Mouse (Mus musculus) hindbrain, embryonic 13.5 days (tissue): ENCODE measurements around the gene Zfp687. TPM values are rescaled to one million over a fixed set of nuclear protein-coding genes. Genes with fewer than 3 reads are reported as not detected.

Source experiments
- ATAC-seq: fragments of 200-750 bp; cut with Nextera tagmentation; 2 replicates; pipeline ENCODE4 v1.8.0; 2017; ENCODE audit warnings: moderate TSS enrichment; ENCODE audit not compliant: low FRiP score
- H3K27ac ChIP-seq: fragments of 300-500 bp; sonication (generic); 2 replicates; pipeline ENCODE4 v1.5.1; 2015; ENCODE audit warnings: inconsistent platforms, mild to moderate bottlenecking, moderate library complexity
- H3K27me3 ChIP-seq: fragments of 300-500 bp; sonication (generic); 2 replicates; pipeline ENCODE4 v1.6.1; 2015; ENCODE audit warnings: mild to moderate bottlenecking, inconsistent platforms
- H3K36me3 ChIP-seq: fragments of 300-500 bp; sonication (generic); 2 replicates; pipeline ENCODE4 v1.6.1; 2015; ENCODE audit warnings: mild to moderate bottlenecking, inconsistent platforms
- H3K4me1 ChIP-seq: fragments of 300-500 bp; sonication (generic); replicated peaks from 2 replicates; pipeline ENCODE4 v1.6.1; 2015; ENCODE audit warnings: inconsistent platforms
- H3K4me2 ChIP-seq: fragments of 300-500 bp; sonication (generic); 2 replicates; pipeline ENCODE4 v1.6.1; 2015; ENCODE audit warnings: inconsistent platforms, mild to moderate bottlenecking, moderate library complexity
- H3K4me3 ChIP-seq: fragments of 300-500 bp; sonication (generic); 2 replicates; pipeline ENCODE4 v1.5.1; 2015; ENCODE audit warnings: mild to moderate bottlenecking, inconsistent platforms
- H3K9ac ChIP-seq: fragments of 300-500 bp; sonication (generic); 2 replicates; pipeline ENCODE4 v1.6.1; 2015; ENCODE audit warnings: mild to moderate bottlenecking, inconsistent platforms
- H3K9me3 ChIP-seq: fragments of 300-500 bp; sonication (generic); 2 replicates; pipeline ENCODE4 v1.6.1; 2016; ENCODE audit warnings: inconsistent platforms
- WGBS: fragments of 180-500 bp; shearing (Covaris S2); methylation state at CpG from one replicate; pipeline ENCODE4 v1.1.7; 2015; 5-methylcytosine and 5-hydroxymethylcytosine counted together
- polyA plus RNA-seq: library from polyadenylated mRNA; unstranded; fragments of >200 nt; fragmentation: Nextera tagmentation; extraction: Ambion mirVana; gene quantifications from 2 replicates; pipeline ENCODE4 v1.2.1, GENCODE M21; 2015

Gene Zfp687
- polyA plus RNA-seq, 1 experiment from 2014 or later: 22.8 TPM

DNA sequence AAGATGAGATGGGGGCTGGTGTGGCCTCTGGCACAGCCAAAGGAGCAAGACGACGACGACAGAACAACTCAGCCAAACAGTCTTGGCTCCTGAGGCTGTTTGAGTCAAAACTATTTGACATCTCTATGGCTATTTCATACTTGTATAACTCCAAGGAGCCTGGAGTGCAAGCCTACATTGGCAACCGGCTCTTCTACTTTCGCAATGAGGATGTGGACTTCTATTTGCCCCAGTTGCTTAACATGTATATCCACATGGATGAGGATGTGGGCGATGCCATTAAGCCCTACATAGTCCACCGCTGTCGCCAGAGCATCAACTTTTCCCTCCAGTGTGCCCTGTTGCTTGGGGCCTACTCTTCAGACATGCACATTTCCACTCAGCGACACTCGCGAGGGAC, 30.9 kb downstream of the Zfp687 start:
- Histone ChIP-seq H3K9ac (no peak overlapping the region), H3K9me3 (no peaks in the 10 kb centered on the region), H3K36me3 (peaks cover 80% of the 10 kb centered on the region), H3K27me3 (no peaks in the 10 kb centered on the region), H3K4me3 (no peak overlapping the region), H3K27ac (no peak overlapping the region), H3K4me1 (peaks cover 14% of the 10 kb centered on the region), H3K4me2 (no peak overlapping the region)
- ATAC-seq: no peak
- 90% methylated on average over 11 of the region's 11 CpGs for WGBS

DNA sequence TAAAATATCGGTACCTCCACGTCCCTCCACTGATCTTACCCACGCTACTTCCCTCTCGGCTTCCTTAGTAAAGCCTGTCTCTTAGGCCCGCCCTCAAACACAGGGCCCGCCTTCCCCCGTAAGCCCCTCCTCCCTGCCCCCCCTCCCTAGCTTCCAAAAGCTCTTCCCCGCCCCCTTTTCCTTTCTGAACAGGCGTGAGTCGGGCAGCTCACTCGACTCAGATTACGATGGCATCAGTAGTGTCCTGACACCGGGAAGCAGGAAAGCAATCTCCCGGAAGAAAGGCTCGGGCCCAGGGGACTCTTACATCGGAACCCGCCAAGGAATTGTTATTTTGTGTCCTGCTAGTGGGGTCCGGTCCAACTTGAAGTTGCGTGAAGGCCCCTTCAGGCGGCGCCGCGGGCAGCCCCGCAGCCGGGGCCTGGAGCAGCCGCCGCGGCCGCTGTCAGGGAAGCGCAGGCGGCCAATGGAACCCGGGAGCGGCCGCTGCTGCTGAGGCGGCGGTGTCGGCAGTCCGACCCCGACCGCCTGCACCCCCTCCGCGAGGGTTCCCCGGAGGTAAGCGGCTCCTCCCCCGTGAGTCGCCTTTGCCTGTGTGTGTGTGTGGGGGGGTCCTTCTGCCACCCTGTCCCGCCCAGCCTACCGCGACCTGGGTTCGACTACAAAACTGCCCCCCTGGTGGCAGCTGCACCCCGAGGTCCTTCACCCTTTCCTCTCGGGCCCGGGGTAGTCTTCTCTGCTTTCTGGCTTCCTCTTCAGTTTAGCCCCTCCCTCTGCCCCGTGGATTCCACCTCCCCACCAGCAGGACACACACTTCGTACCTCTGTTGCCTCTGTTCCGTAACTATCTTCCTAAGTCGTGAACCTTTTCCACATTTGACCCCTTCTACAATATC, 40.5 kb downstream of the Zfp687 start, which contains the start of gene Pi4kb:
Gene Pi4kb (plus strand): TSS at position 204 of the 895 bp plus-strand sequence.
- peak within 1 kb of the TSS; percentile 92 for H3K27ac ChIP-seq
- peak within 1 kb of the TSS; percentile 62 for H3K4me2 ChIP-seq
- no peaks in the 10 kb centered on the region for H3K27me3 ChIP-seq
- peak; percentile 95 for ATAC-seq
- no peaks in the 10 kb centered on the region for H3K9me3 ChIP-seq
- peak within 1 kb of the TSS; percentile 93 for H3K9ac ChIP-seq
- peaks cover 19% of the 10 kb centered on the region for H3K36me3 ChIP-seq
- peaks cover 29% of the 10 kb centered on the region for H3K4me1 ChIP-seq
- H3K4me3 ChIP-seq: peak within 1 kb of the TSS; percentile 72
- under 1% methylated on average over 46 of the region's 57 CpGs for WGBS

DNA sequence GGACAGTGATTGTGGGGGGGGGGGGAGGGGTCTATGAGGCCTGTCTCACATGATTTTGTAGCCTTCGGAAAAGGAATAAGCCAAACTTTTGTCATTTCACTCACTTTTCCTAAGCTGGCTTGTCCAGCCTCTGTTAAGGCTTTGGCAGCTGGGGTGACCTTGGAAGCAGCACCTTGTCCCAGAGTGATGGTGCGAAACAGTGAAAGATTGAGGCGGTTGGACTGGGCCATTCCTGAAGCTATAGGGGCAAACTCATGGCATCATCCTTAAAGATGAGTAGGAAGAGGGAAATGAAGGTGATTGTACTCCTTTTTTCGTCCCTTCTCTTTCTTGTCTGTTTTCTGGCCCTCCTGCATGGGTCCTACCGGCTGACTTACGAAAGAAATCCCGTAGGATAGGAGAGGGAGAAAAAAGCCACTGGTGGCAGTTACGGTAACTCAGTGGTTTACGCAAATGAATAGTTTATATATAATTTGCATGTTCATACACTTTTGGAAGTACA, 41.2 kb downstream of the Zfp687 start:
- Histone ChIP-seq H3K9ac (peak overlapping the region; percentile 93), H3K36me3 (peaks cover 15% of the 10 kb centered on the region), H3K27me3 (no peaks in the 10 kb centered on the region), H3K4me2 (peak overlapping the region; percentile 62), H3K4me3 (peak overlapping the region; percentile 72), H3K9me3 (no peaks in the 10 kb centered on the region), H3K4me1 (peaks cover 28% of the 10 kb centered on the region), H3K27ac (peak overlapping the region; percentile 92; the same call in 1 of the 2 replicates)
- peak; percentile 37 for ATAC-seq
- 24% methylated on average over 9 of the region's 9 CpGs for WGBS

DNA sequence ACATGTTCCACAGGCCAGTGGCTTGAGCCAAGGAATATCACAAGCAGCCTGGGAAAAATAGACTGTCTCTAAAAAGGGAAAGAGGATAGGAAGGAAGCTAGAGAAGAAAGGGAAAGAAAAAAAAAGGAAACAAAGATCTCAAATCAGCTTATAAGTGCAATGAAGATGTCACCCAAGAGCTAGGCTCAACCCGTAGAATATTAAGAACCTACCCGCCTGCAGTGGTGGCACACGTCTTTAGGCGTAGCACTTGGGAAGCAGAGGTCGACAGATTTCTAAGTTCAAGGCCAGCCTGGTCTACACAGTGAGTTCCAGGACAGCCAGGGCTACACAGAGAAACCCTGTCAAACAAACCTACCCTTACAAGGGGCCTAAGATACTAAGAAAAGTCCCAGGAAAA, 41.6 kb downstream of the Zfp687 start:
- WGBS: 85% methylated on average over 5 of the region's 5 CpGs
- H3K4me1 ChIP-seq: peaks cover 26% of the 10 kb centered on the region
- H3K9ac ChIP-seq: no peak overlapping the region
- no peaks in the 10 kb centered on the region for H3K27me3 ChIP-seq
- H3K9me3 ChIP-seq: no peaks in the 10 kb centered on the region
- H3K4me2 ChIP-seq: peak overlapping the region; percentile 62
- H3K36me3 ChIP-seq: peaks cover 13% of the 10 kb centered on the region
- peak overlapping the region; percentile 72; the same call in 1 of the 2 replicates for H3K4me3 ChIP-seq
- no peak for ATAC-seq
- no peak overlapping the region for H3K27ac ChIP-seq

DNA sequence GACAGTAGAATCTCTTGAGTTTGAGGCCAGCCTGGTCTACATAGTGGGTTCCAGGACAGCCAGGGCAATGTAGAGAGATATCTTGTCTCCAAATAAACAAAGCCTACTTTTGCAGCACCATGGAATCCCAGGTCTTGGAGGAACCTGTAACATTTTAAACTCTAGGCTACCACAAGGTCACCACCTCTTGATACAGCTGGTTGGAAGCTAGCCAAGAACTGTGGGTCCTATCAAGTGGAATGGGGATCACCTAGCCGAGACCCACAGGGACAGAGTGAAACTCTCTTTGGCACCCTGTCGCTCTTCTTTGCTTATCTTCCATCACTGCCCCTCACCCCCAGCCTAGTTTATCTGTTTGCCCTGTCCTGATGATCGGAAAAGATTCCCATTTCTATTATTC, 42.7 kb downstream of the Zfp687 start:
- H3K36me3 ChIP-seq: peaks cover 8% of the 10 kb centered on the region
- no peak for ATAC-seq
- H3K4me1 ChIP-seq: peaks cover 26% of the 10 kb centered on the region
- H3K4me2 ChIP-seq: no peak overlapping the region
- no peaks in the 10 kb centered on the region for H3K9me3 ChIP-seq
- H3K27ac ChIP-seq: no peak overlapping the region
- no peak overlapping the region for H3K9ac ChIP-seq
- WGBS: 95% methylated on average over 3 of the region's 3 CpGs
- H3K27me3 ChIP-seq: no peaks in the 10 kb centered on the region
- no peak overlapping the region for H3K4me3 ChIP-seq

DNA sequence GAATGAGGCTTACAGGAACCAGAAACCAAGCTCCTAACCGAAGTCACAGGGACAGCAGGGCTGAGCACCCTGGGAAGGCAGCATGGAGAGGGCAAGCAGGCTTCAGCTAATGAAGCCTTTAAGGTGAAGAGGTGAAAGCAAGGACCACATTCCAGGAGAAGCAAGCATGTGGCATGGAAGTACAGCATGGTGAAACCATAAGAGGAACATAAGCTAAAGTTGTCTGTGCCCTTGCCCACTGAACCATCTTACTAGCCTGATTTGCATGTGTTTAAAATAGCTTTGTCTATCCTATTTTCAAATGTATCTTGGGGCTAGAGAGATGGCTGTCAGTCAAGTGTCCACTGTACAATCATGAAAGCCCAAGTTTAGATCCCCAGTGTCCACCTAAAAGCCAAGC, 49.4 kb downstream of the Zfp687 start:
- Histone ChIP-seq H3K4me2 (no peak overlapping the region), H3K9me3 (no peaks in the 10 kb centered on the region), H3K4me3 (no peak overlapping the region), H3K36me3 (no peaks in the 10 kb centered on the region), H3K27me3 (no peaks in the 10 kb centered on the region), H3K9ac (no peak overlapping the region), H3K4me1 (no peaks in the 10 kb centered on the region), H3K27ac (no peak overlapping the region)
- 85% methylated on average over 1 of the region's 1 CpGs for WGBS
- no peak for ATAC-seq

- Histone ChIP-seq H3K27me3 (no peaks in the 10 kb centered on the region), H3K4me2 (no peak overlapping the region), H3K36me3 (no peaks in the 10 kb centered on the region), H3K4me1 (0 out of 2 replicates have a peak, but pooled peaks cover 2% of the 10 kb centered on the region), H3K27ac (no peak overlapping the region), H3K9ac (no peak overlapping the region), H3K9me3 (no peaks in the 10 kb centered on the region), H3K4me3 (no peak overlapping the region)
- WGBS: 91% methylated on average over 1 of the region's 1 CpGs
- ATAC-seq: no peak
Measured at GRCm38 (mm10) chr3:94964989-94965388, 50.3 kb downstream of the Zfp687 start.

DNA sequence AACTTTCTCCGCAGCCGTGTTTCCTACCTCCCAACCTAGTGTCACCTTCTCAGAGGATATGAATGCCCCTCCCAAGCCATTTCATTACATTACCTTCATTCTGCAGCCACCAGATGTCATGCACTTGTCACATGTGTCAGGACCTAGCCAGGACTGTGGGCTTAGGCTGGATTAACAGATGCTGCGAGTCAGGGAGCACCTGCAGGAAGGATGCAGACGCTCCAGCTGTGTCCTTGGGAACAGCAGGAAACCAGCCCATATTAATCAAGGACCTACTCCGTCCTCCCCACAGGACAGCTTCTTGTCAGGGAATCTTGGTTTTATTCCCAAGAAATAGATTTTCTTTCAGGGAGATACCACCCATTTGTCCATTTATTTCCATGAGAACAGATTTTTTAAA, 54.9 kb downstream of the Zfp687 start:
- WGBS: 54% methylated on average over 5 of the region's 5 CpGs
- ATAC-seq: no peak

GRCm38 (mm10) chr3:94959871-94960270, 55.4 kb downstream of the Zfp687 start:
- no peak for ATAC-seq
- H3K4me2 ChIP-seq: no peak overlapping the region
- peaks cover 12% of the 10 kb centered on the region for H3K4me1 ChIP-seq
- no peaks in the 10 kb centered on the region for H3K9me3 ChIP-seq
- peaks cover 38% of the 10 kb centered on the region for H3K36me3 ChIP-seq
- H3K9ac ChIP-seq: peak overlapping the region; percentile 0; the same call in 1 of the 2 replicates
- no peak overlapping the region for H3K27ac ChIP-seq
- H3K4me3 ChIP-seq: no peak overlapping the region
- no peaks in the 10 kb centered on the region for H3K27me3 ChIP-seq
- 64% methylated on average over 8 of the region's 8 CpGs for WGBS

More for the DNA sequence above, 54.9 kb downstream of the Zfp687 start:
- Histone ChIP-seq H3K27ac (no peak overlapping the region), H3K4me1 (peaks cover 7% of the 10 kb centered on the region), H3K9me3 (no peaks in the 10 kb centered on the region), H3K9ac (0 out of 2 replicates have a peak overlapping the region, but pooled peaks have one; percentile 0), H3K27me3 (no peaks in the 10 kb centered on the region), H3K36me3 (peaks cover 38% of the 10 kb centered on the region), H3K4me2 (no peak overlapping the region), H3K4me3 (no peak overlapping the region)

GRCm38 (mm10) chr3:94958295-94958694, 57.0 kb downstream of the Zfp687 start:
- Histone ChIP-seq H3K36me3 (peaks cover 38% of the 10 kb centered on the region), H3K9me3 (no peaks in the 10 kb centered on the region), H3K4me3 (no peak overlapping the region), H3K9ac (no peak overlapping the region), H3K27ac (no peak overlapping the region), H3K4me2 (no peak overlapping the region), H3K27me3 (no peaks in the 10 kb centered on the region), H3K4me1 (peaks cover 17% of the 10 kb centered on the region)
- 94% methylated on average over 8 of the region's 8 CpGs for WGBS
- no peak for ATAC-seq
